Mouse (Mus musculus): ENCODE results near the gene 4930412O13Rik. TPM values are rescaled to one million over a fixed set of nuclear protein-coding genes. Genes with fewer than 3 reads are reported as not detected.

4930412O13Rik gene
- polyA plus RNA-seq, 2 experiments = not detected

- no peak for ATAC-seq (ENCODE audit: insufficient read depth)
- no peaks in the 10 kb centered on the region for H3K9me3 ChIP-seq (ENCODE audit: control insufficient read depth, low read length)
- no peaks in the 10 kb centered on the region for H3K36me3 ChIP-seq (replicated peaks; ENCODE audit: control insufficient read depth, insufficient read depth, low read depth)
- no peak overlapping the region for H3K9ac ChIP-seq (replicated peaks)
- TF ChIP-seq CTCF (IDR thresholded peaks at IDR 0.05; ENCODE audit: low read depth) = no peak
- no peak for TF ChIP-seq EP300 (IDR thresholded peaks at IDR 0.05; ENCODE audit: low read depth)
- DNase-seq (ENCODE audit: low read depth in 3 of 3, low spot score in 3 of 3) = no peak
- H3K4me2 ChIP-seq (ENCODE audit: low read depth) = peak overlapping the region; percentile 4; the same call in 1 of the 2 replicates
- H3K4me1 ChIP-seq (replicated peaks; ENCODE audit: control insufficient read depth in 2 of 2, insufficient read depth in 2 of 2, low read length in 1 of 2) = no peaks in the 10 kb centered on the region
- H3K4me3 ChIP-seq (ENCODE audit: insufficient read depth in 1 of 2, low read depth in 2 of 2, low read length in 2 of 2) = no peak overlapping the region
- WGBS (ENCODE audit: insufficient replicate concordance) = 5% methylated on average over 22 of the region's 22 CpGs
- H3K27ac ChIP-seq = no peak overlapping the region
- H3K27me3 ChIP-seq (ENCODE audit: control insufficient read depth, insufficient read depth, low read length) = peaks cover 59% of the 10 kb centered on the region
Measured at GRCm38 (mm10) chr2:9896097-9896770, 15.2 kb downstream of the 4930412O13Rik start.

GRCm38 (mm10) chr2:9897846-9898245, 16.8 kb downstream of the 4930412O13Rik start:
- ATAC-seq (ENCODE audit: insufficient read depth) = no peak
- no peak for TF ChIP-seq CTCF (IDR thresholded peaks at IDR 0.05; ENCODE audit: low read depth)
- no peak for TF ChIP-seq EP300 (IDR thresholded peaks at IDR 0.05; ENCODE audit: low read depth)
- Histone ChIP-seq H3K27me3 (ENCODE audit: control insufficient read depth, insufficient read depth, low read length) (peaks cover 46% of the 10 kb centered on the region), H3K4me1 (replicated peaks; ENCODE audit: control insufficient read depth in 2 of 2, insufficient read depth in 2 of 2, low read length in 1 of 2) (no peaks in the 10 kb centered on the region), H3K27ac (no peak overlapping the region), H3K4me3 (ENCODE audit: insufficient read depth in 1 of 2, low read depth in 2 of 2, low read length in 2 of 2) (no peak overlapping the region), H3K9ac (replicated peaks) (no peak overlapping the region), H3K9me3 (ENCODE audit: control insufficient read depth, low read length) (no peaks in the 10 kb centered on the region), H3K4me2 (ENCODE audit: low read depth) (no peak overlapping the region), H3K36me3 (replicated peaks; ENCODE audit: control insufficient read depth, insufficient read depth, low read depth) (no peaks in the 10 kb centered on the region)
- WGBS (ENCODE audit: insufficient replicate concordance) = 18% methylated on average over 8 of the region's 8 CpGs
- no peak for DNase-seq (ENCODE audit: low read depth in 3 of 3, low spot score in 3 of 3)

GRCm38 (mm10) chr2:9903854-9904560, 23.0 kb downstream of the 4930412O13Rik start:
- WGBS (ENCODE audit: insufficient replicate concordance) = 40% methylated on average over 14 of the region's 14 CpGs

GRCm38 (mm10) chr2:9905995-9906394, 24.9 kb downstream of the 4930412O13Rik start:
- Histone ChIP-seq H3K27me3 (ENCODE audit: control insufficient read depth, insufficient read depth, low read length) (no peaks in the 10 kb centered on the region; the same call in 1 of the 2 replicates), H3K4me3 (ENCODE audit: insufficient read depth in 1 of 2, low read depth in 2 of 2, low read length in 2 of 2) (peak overlapping the region; percentile 28 to 34), H3K9me3 (ENCODE audit: control insufficient read depth, low read length) (no peaks in the 10 kb centered on the region), H3K4me2 (ENCODE audit: low read depth) (peak overlapping the region; percentile 48), H3K9ac (replicated peaks) (no peak overlapping the region), H3K27ac (no peak overlapping the region), H3K4me1 (replicated peaks; ENCODE audit: control insufficient read depth in 2 of 2, insufficient read depth in 2 of 2, low read length in 1 of 2) (peaks cover 2 to 7% of the 10 kb centered on the region in 2 experiments; a peak in 3 of 4 replicates), H3K36me3 (replicated peaks; ENCODE audit: control insufficient read depth, insufficient read depth, low read depth) (no peaks in the 10 kb centered on the region)
- WGBS (ENCODE audit: insufficient replicate concordance) = 2% methylated on average over 11 of the region's 11 CpGs
- TF ChIP-seq EP300 (IDR thresholded peaks at IDR 0.05; ENCODE audit: low read depth) = 0 out of 2 replicates have a peak, but pooled peaks have one; percentile 20
- TF ChIP-seq CTCF (IDR thresholded peaks at IDR 0.05; ENCODE audit: low read depth) = no peak
- DNase-seq (ENCODE audit: low read depth in 3 of 3, low spot score in 3 of 3) = no peak
- ATAC-seq (ENCODE audit: insufficient read depth) = peak; percentile 70

More at GRCm38 (mm10) chr2:9903854-9904560, 23.0 kb downstream of the 4930412O13Rik start:
- ATAC-seq (ENCODE audit: insufficient read depth) = no peak
- H3K4me2 ChIP-seq (ENCODE audit: low read depth) = no peak overlapping the region
- no peak overlapping the region for H3K9ac ChIP-seq (replicated peaks)
- H3K9me3 ChIP-seq (ENCODE audit: control insufficient read depth, low read length) = no peaks in the 10 kb centered on the region
- no peak overlapping the region for H3K27ac ChIP-seq
- no peak for TF ChIP-seq EP300 (IDR thresholded peaks at IDR 0.05; ENCODE audit: low read depth)
- no peak for TF ChIP-seq CTCF (IDR thresholded peaks at IDR 0.05; ENCODE audit: low read depth)
- no peaks in the 10 kb centered on the region; the same call in 1 of the 2 replicates for H3K27me3 ChIP-seq (ENCODE audit: control insufficient read depth, insufficient read depth, low read length)
- no peak for DNase-seq (ENCODE audit: low read depth in 3 of 3, low spot score in 3 of 3)
- H3K4me1 ChIP-seq (replicated peaks; ENCODE audit: control insufficient read depth in 2 of 2, insufficient read depth in 2 of 2, low read length in 1 of 2) = peaks cover 2 to 7% of the 10 kb centered on the region in 2 experiments; a peak in 3 of 4 replicates
- no peak overlapping the region for H3K4me3 ChIP-seq (ENCODE audit: insufficient read depth in 1 of 2, low read depth in 2 of 2, low read length in 2 of 2)
- H3K36me3 ChIP-seq (replicated peaks; ENCODE audit: control insufficient read depth, insufficient read depth, low read depth) = no peaks in the 10 kb centered on the region

- no peak for TF ChIP-seq EP300 (IDR thresholded peaks at IDR 0.05; ENCODE audit: low read depth)
- no peak for TF ChIP-seq CTCF (IDR thresholded peaks at IDR 0.05; ENCODE audit: low read depth)
- no peak overlapping the region for H3K27ac ChIP-seq
- H3K9me3 ChIP-seq (ENCODE audit: control insufficient read depth, low read length) = no peaks in the 10 kb centered on the region
- WGBS (ENCODE audit: insufficient replicate concordance) = 80% methylated on average over 9 of the region's 9 CpGs
- no peak overlapping the region for H3K9ac ChIP-seq (replicated peaks)
- DNase-seq (ENCODE audit: low read depth in 3 of 3, low spot score in 3 of 3) = no peak
- H3K27me3 ChIP-seq (ENCODE audit: control insufficient read depth, insufficient read depth, low read length) = no peaks in the 10 kb centered on the region
- no peak overlapping the region for H3K4me2 ChIP-seq (ENCODE audit: low read depth)
- peaks cover 0 to 5% of the 10 kb centered on the region in 2 experiments; a peak in 1 of 4 replicates for H3K4me1 ChIP-seq (replicated peaks; ENCODE audit: control insufficient read depth in 2 of 2, insufficient read depth in 2 of 2, low read length in 1 of 2)
- no peaks in the 10 kb centered on the region; the same call in 1 of the 2 replicates for H3K36me3 ChIP-seq (replicated peaks; ENCODE audit: control insufficient read depth, insufficient read depth, low read depth)
- ATAC-seq (ENCODE audit: insufficient read depth) = no peak
- H3K4me3 ChIP-seq (ENCODE audit: insufficient read depth in 1 of 2, low read depth in 2 of 2, low read length in 2 of 2) = no peak overlapping the region
Measured at GRCm38 (mm10) chr2:9917602-9918001, 36.5 kb downstream of the 4930412O13Rik start.
